In the genomic region with DNA sequence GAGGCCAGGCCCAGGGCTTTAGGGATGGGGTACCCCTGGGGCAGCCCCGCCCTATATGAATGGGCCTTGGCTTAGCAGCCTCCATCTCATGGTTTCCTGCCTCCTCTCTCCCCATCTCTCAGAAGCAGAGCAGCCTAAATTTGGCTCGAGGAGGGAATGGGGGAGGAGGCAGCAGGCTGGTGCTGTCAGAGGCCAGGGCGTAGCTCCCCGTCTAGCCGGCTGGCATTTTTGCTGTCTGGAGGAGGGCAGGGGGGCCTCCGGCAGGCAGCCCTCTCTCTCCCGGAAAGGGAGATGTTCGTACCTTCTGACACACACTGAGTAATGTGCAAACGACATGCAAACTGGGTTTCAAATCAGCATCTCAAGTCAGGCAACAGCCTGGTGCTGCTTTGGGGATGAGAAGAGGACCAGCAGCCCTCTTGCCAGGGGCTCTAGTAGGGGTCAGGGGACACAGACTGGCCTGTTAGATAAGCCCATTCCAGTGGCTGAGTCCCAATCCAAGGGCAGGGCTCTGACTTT, we compare ENCODE assay signal across 8 mouse cellular contexts. TPM values are rescaled to one million over a fixed set of nuclear protein-coding genes. Genes with fewer than 3 reads are reported as not detected.
DNase-seq lines count a peak whose midpoint lies in the region; ATAC-seq and TF ChIP-seq lines count a peak whose summit lies in the region.

No protein-coding gene starts in this region.

- H3K36me3 ChIP-seq in forebrain, embryonic 13.5 days (ENCODE audit: poor library complexity, severe bottlenecking), result no peaks in the 10 kb centered on the region
- H3K36me3 ChIP-seq in intestine, postnatal 0 days (ENCODE audit: control insufficient read depth, insufficient read depth), result no peaks in the 10 kb centered on the region
- H3K36me3 ChIP-seq in neural tube, embryonic 13.5 days, result no peaks in the 10 kb centered on the region
- H3K36me3 ChIP-seq in kidney, adult 2 months (ENCODE audit: control insufficient read depth, insufficient read depth, low read length), result no peaks in the 10 kb centered on the region

- no peak overlapping the region for H3K4me3 ChIP-seq in left cerebral cortex, adult 2 months
- no peak overlapping the region for H3K4me3 ChIP-seq in forebrain, embryonic 13.5 days
- no peak overlapping the region for H3K4me3 ChIP-seq in intestine, postnatal 0 days (ENCODE audit: low read depth, low read length)
- H3K4me3 ChIP-seq in neural tube, embryonic 13.5 days, result no peak overlapping the region
- no peak overlapping the region for H3K4me3 ChIP-seq in kidney, adult 2 months (ENCODE audit: insufficient read depth, low read depth, low read length)

- ATAC-seq in cerebellum, adult (ENCODE audit: insufficient number of reproducible peaks, low FRiP score, low TSS enrichment), result peak; percentile 33
- no peak for ATAC-seq in forebrain, embryonic 13.5 days
- no peak for ATAC-seq in intestine, postnatal 0 days
- ATAC-seq in neural tube, embryonic 13.5 days (ENCODE audit: low read depth), result no peak

- TF ChIP-seq CTCF in left cerebral cortex, adult 2 months (IDR thresholded peaks at IDR 0.05), result no peak
- no peak for TF ChIP-seq CTCF in intestine, postnatal 0 days (IDR thresholded peaks at IDR 0.05; ENCODE audit: low read depth)
- no peak for TF ChIP-seq CTCF in kidney, adult 2 months (conservative IDR thresholded peaks at IDR 0.05; ENCODE audit: insufficient read depth, insufficient read length, low read depth, low read length)

- no peaks in the 10 kb centered on the region for H3K9me3 ChIP-seq in forebrain, embryonic 13.5 days (replicated peaks)
- no peaks in the 10 kb centered on the region for H3K9me3 ChIP-seq in intestine, postnatal 0 days (ENCODE audit: control insufficient read depth)
- H3K9me3 ChIP-seq in neural tube, embryonic 13.5 days, result no peaks in the 10 kb centered on the region

- peak overlapping the region; percentile 18 for H3K4me2 ChIP-seq in forebrain, embryonic 13.5 days
- H3K4me2 ChIP-seq in intestine, postnatal 0 days (replicated peaks; ENCODE audit: low read depth), result no peak overlapping the region; the same call in 1 of the 2 replicates
- H3K4me2 ChIP-seq in neural tube, embryonic 13.5 days, result peak overlapping the region; percentile 92; the same call in 1 of the 2 replicates

- 0 out of 2 replicates have a peak, but pooled peaks cover 8% of the 10 kb centered on the region for H3K27me3 ChIP-seq in forebrain, embryonic 13.5 days
- H3K27me3 ChIP-seq in intestine, postnatal 0 days (replicated peaks; ENCODE audit: control insufficient read depth, insufficient read depth, low read length), result no peaks in the 10 kb centered on the region
- H3K27me3 ChIP-seq in neural tube, embryonic 13.5 days, result peaks cover 28% of the 10 kb centered on the region
- H3K27me3 ChIP-seq in kidney, adult 2 months (replicated peaks; ENCODE audit: control insufficient read depth, insufficient read depth, low read length), result no peaks in the 10 kb centered on the region

- DNase-seq in left cerebral cortex, adult 2 months (ENCODE audit: extremely low spot score in 1 of 2, low spot score in 2 of 2), result peak; percentile 59 to 61
- no peak for DNase-seq in left cerebral cortex, postnatal 10 days (ENCODE audit: extremely low spot score in 1 of 2, low spot score in 2 of 2)
- DNase-seq in yolk sac, embryonic 10.5 days (ENCODE audit: low spot score), result peak; percentile 26
- no peak for DNase-seq in kidney, adult 2 months

- peak overlapping the region; percentile 41; the same call in 1 of the 2 replicates for H3K9ac ChIP-seq in forebrain, embryonic 13.5 days
- 0 out of 2 replicates have a peak overlapping the region, but pooled peaks have one; percentile 17 for H3K9ac ChIP-seq in intestine, postnatal 0 days (ENCODE audit: low read depth, low read length)
- H3K9ac ChIP-seq in neural tube, embryonic 13.5 days, result peak overlapping the region; percentile 35; the same call in 1 of the 2 replicates

- TF ChIP-seq POLR2A in kidney, adult 2 months (IDR thresholded peaks at IDR 0.05; ENCODE audit: low read depth, low read length), result no peak

- H3K4me1 ChIP-seq in forebrain, embryonic 13.5 days, result peaks cover 66% of the 10 kb centered on the region
- peaks cover 4% of the 10 kb centered on the region; the same call in 1 of the 2 replicates for H3K4me1 ChIP-seq in intestine, postnatal 0 days (replicated peaks; ENCODE audit: control insufficient read depth, insufficient read depth, low read length)
- H3K4me1 ChIP-seq in neural tube, embryonic 13.5 days (replicated peaks), result peaks cover 68% of the 10 kb centered on the region
- no peaks in the 10 kb centered on the region for H3K4me1 ChIP-seq in kidney, adult 2 months (ENCODE audit: control insufficient read depth, insufficient read depth, low read length)

- intact Hi-C loops in left cerebral cortex, adult 2 months (cut with DNase I), result loop anchor here (10.0 kb wide), 1 partner anchor 250 kb away; a partner anchor contains a TSS
- intact Hi-C loops in left cerebral cortex, postnatal 10 days (cut with DNase I), result no loop called here

- WGBS in forebrain, embryonic 13.5 days, result 27% methylated on average over 9 of the region's 9 CpGs
- 28% methylated on average over 9 of the region's 9 CpGs for WGBS in intestine, postnatal 0 days
- 24% methylated on average over 9 of the region's 9 CpGs for WGBS in neural tube, embryonic 13.5 days
- WGBS in kidney, adult 2 months, result 65% methylated on average over 9 of the region's 9 CpGs

- peak overlapping the region; percentile 87 for H3K27ac ChIP-seq in left cerebral cortex, adult 2 months
- peak overlapping the region; percentile 96 for H3K27ac ChIP-seq in forebrain, embryonic 13.5 days
- H3K27ac ChIP-seq in intestine, postnatal 0 days (ENCODE audit: low read depth, low read length), result no peak overlapping the region
- H3K27ac ChIP-seq in neural tube, embryonic 13.5 days (replicated peaks), result peak overlapping the region; percentile 98
- no peak overlapping the region; the same call in 1 of the 2 replicates for H3K27ac ChIP-seq in kidney, adult 2 months (ENCODE audit: insufficient read depth, low read depth, low read length)

RNA-seq across cellular contexts. Expression of a gene that starts 1.8 kb away (rescaled TPM):
- not detected for total RNA-seq in left cerebral cortex, adult 2 months (2021)
- not detected for total RNA-seq in left cerebral cortex, postnatal 10 days (2021)
- polyA plus RNA-seq in forebrain, embryonic 13.5 days (2015; fragmentation: Nextera tagmentation; extraction: Ambion mirVana), result not detected in 2 replicates
- not detected in 2 replicates for polyA plus RNA-seq in intestine, postnatal 0 days (2015; fragmentation: Nextera tagmentation; extraction: Ambion mirVana)
- not detected in 2 replicates for polyA plus RNA-seq in neural tube, embryonic 13.5 days (2015; fragmentation: Nextera tagmentation; extraction: Ambion mirVana)
- not detected in 2 replicates for polyA plus RNA-seq in kidney, adult 2 months (2012; rRNA removed)

RNA-seq across cellular contexts. Expression of a gene that starts 35.4 kb away (rescaled TPM):
- 10 to 100 TPM; 45.0 to 51.3 TPM for total RNA-seq in left cerebral cortex, adult 2 months (2021)
- total RNA-seq in left cerebral cortex, postnatal 10 days (2021), result 10 to 100 TPM; 55.5 to 62.5 TPM
- 32.1 and 36.7 TPM in 2 replicates for polyA plus RNA-seq in forebrain, embryonic 13.5 days (2015; fragmentation: Nextera tagmentation; extraction: Ambion mirVana)
- 21.9 and 25.2 TPM in 2 replicates for polyA plus RNA-seq in intestine, postnatal 0 days (2015; fragmentation: Nextera tagmentation; extraction: Ambion mirVana)
- 40.8 and 43.3 TPM in 2 replicates for polyA plus RNA-seq in neural tube, embryonic 13.5 days (2015; fragmentation: Nextera tagmentation; extraction: Ambion mirVana)
- 11.9 and 14.5 TPM in 2 replicates for polyA plus RNA-seq in kidney, adult 2 months (2012; rRNA removed)

Comparison
In these comparisons a context has a peak if more than half of its experiments do, and no peak if none do; other contexts are left out.
1. DNase-seq: peak in left cerebral cortex, adult 2 months (2 of 2) and yolk sac, embryonic 10.5 days (single experiment); none in left cerebral cortex, postnatal 10 days (0 of 2) and kidney, adult 2 months (single experiment).
2. H3K27ac ChIP-seq: peak in left cerebral cortex, adult 2 months (single experiment), forebrain, embryonic 13.5 days (single experiment) and neural tube, embryonic 13.5 days (single experiment); none in intestine, postnatal 0 days (single experiment) and kidney, adult 2 months (single experiment).
3. Peak in every context shown above with its lines, with median percentiles within 50 percentile points of each other: H3K9ac ChIP-seq.